Mouse (Mus musculus) heart, postnatal 0 days (tissue): ENCODE data around the gene Glb1l2.

Source experiments
- CTCF ChIP-seq: IDR thresholded peaks from 2 replicates; pipeline ENCODE4 v1.5.1; 2016; ENCODE audit warnings: antibody characterized with exemption, control low read depth, low read depth
- EP300 ChIP-seq: IDR thresholded peaks from 2 replicates; pipeline ENCODE4 v1.6.1; 2016; ENCODE audit warnings: antibody characterized with exemption, low read depth

DNA sequence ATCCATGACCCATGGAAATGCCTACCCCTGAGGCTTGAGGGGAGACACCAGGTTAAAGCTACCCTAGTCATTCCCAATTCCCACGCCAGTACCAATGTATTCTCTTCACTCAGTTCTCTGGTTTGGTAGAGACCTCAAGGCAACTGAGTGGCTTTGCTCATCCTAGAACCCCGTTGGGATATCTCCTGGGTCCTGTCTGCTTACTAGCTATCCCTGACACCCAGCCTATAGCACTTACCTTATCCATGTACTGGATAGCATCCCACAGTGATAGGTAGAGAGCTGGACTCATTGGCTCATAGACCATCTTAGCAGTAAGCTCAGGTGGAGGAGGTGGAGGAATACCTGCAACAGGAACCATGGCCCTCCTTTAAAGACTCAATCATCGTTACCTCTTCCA lies 38.1 kb downstream of the Glb1l2 start:
- no peak for TF ChIP-seq CTCF
- no peak for TF ChIP-seq EP300
